Mouse (Mus musculus) embryonic facial prominence, embryonic 12.5 days (tissue): ENCODE data around the gene Gpc3. TPM values are rescaled to one million over a fixed set of nuclear protein-coding genes. Genes with fewer than 3 reads are reported as not detected.

Experiments
- ATAC-seq: fragments of 200-750 bp; cut with Nextera tagmentation; 2 replicates; pipeline ENCODE4 v1.8.0; 2017; ENCODE audit not compliant: insufficient number of reproducible peaks, insufficient read depth, low FRiP score, low TSS enrichment
- H3K27ac ChIP-seq: fragments of 300-500 bp; sonication (generic); 2 replicates; pipeline ENCODE4 v1.5.1; 2016; ENCODE audit warnings: mild to moderate bottlenecking
- H3K27me3 ChIP-seq: fragments of 300-500 bp; sonication (generic); 2 replicates; pipeline ENCODE4 v1.6.1; 2016; ENCODE audit warnings: mild to moderate bottlenecking, moderate library complexity
- H3K36me3 ChIP-seq: fragments of 300-500 bp; sonication (generic); 2 replicates; pipeline ENCODE4 v1.6.1; 2016; ENCODE audit warnings: mild to moderate bottlenecking
- H3K4me1 ChIP-seq: fragments of 300-500 bp; sonication (generic); 2 replicates; pipeline ENCODE4 v1.6.1; 2016
- H3K4me2 ChIP-seq: fragments of 300-500 bp; sonication (generic); replicated peaks from 2 replicates; pipeline ENCODE4 v1.6.1; 2016; ENCODE audit warnings: mild to moderate bottlenecking, moderate library complexity
- H3K4me3 ChIP-seq: fragments of 300-500 bp; sonication (generic); 2 replicates; pipeline ENCODE4 v1.5.1; 2016; ENCODE audit warnings: mild to moderate bottlenecking
- H3K9ac ChIP-seq: fragments of 300-500 bp; sonication (generic); 2 replicates; pipeline ENCODE4 v1.6.1; 2016; ENCODE audit warnings: mild to moderate bottlenecking, moderate library complexity
- H3K9me3 ChIP-seq: fragments of 300-500 bp; sonication (generic); 2 replicates; pipeline ENCODE4 v1.6.1; 2016; ENCODE audit warnings: mild to moderate bottlenecking, moderate library complexity
- WGBS: fragments of 180-500 bp; shearing (Covaris S2); methylation state at CpG from one replicate; pipeline ENCODE4 v1.1.7; 2016; 5-methylcytosine and 5-hydroxymethylcytosine counted together
- polyA plus RNA-seq: library from polyadenylated mRNA; unstranded; fragments of >200 nt; fragmentation: Nextera tagmentation; extraction: Ambion mirVana; gene quantifications from 2 replicates; pipeline ENCODE4 v1.2.1, GENCODE M21; 2016

Gpc3 gene
- polyA plus RNA-seq = 863 and 926 TPM in 2 replicates

GRCm38 (mm10) chrX:52613328-52614030 lies at the start of gene Gpc3:
Gpc3 (minus strand) TSS chrX:52613950.
- H3K9me3 ChIP-seq = no peaks in the 10 kb centered on the region
- no peaks in the 10 kb centered on the region for H3K27me3 ChIP-seq
- WGBS = 16% methylated on average over 44 of the region's 48 CpGs

GRCm38 (mm10) chrX:52651975-52652374 lies 38.2 kb upstream of the Gpc3 start:
- no peak overlapping the region for H3K4me3 ChIP-seq
- H3K4me1 ChIP-seq = 0 out of 2 replicates have a peak, but pooled peaks cover 3% of the 10 kb centered on the region
- no peaks in the 10 kb centered on the region for H3K9me3 ChIP-seq
- no peak overlapping the region for H3K9ac ChIP-seq
- H3K36me3 ChIP-seq = no peaks in the 10 kb centered on the region
- H3K4me2 ChIP-seq = no peak overlapping the region
- no peaks in the 10 kb centered on the region for H3K27me3 ChIP-seq
- H3K27ac ChIP-seq = peak overlapping the region; percentile 87
- WGBS = 27% methylated on average over 10 of the region's 10 CpGs
- ATAC-seq = no peak

More at GRCm38 (mm10) chrX:52613328-52614030, at the start of gene Gpc3:
- H3K4me2 ChIP-seq = peak within 1 kb of the TSS; percentile 51
- peak within 1 kb of the TSS; percentile 62 for H3K4me3 ChIP-seq
- ATAC-seq = peak; percentile 54
- H3K36me3 ChIP-seq = no peaks in the 10 kb centered on the region
- H3K4me1 ChIP-seq = 0 out of 2 replicates have a peak, but pooled peaks cover 11% of the 10 kb centered on the region
- peak within 1 kb of the TSS; percentile 83 for H3K27ac ChIP-seq
- peak within 1 kb of the TSS; percentile 77 for H3K9ac ChIP-seq

GRCm38 (mm10) chrX:52651472-52651948 lies 37.8 kb upstream of the Gpc3 start:
- 0 out of 2 replicates have a peak, but pooled peaks cover 3% of the 10 kb centered on the region for H3K4me1 ChIP-seq
- 16% methylated on average over 9 of the region's 9 CpGs for WGBS
- peak overlapping the region; percentile 87 for H3K27ac ChIP-seq
- H3K27me3 ChIP-seq = no peaks in the 10 kb centered on the region
- H3K4me2 ChIP-seq = no peak overlapping the region
- ATAC-seq = no peak
- no peaks in the 10 kb centered on the region for H3K36me3 ChIP-seq
- no peaks in the 10 kb centered on the region for H3K9me3 ChIP-seq
- no peak overlapping the region for H3K4me3 ChIP-seq
- no peak overlapping the region for H3K9ac ChIP-seq

GRCm38 (mm10) chrX:52648910-52649785 lies 35.4 kb upstream of the Gpc3 start:
- no peak for ATAC-seq
- no peaks in the 10 kb centered on the region for H3K9me3 ChIP-seq
- H3K9ac ChIP-seq = no peak overlapping the region
- H3K4me3 ChIP-seq = no peak overlapping the region
- H3K4me1 ChIP-seq = 0 out of 2 replicates have a peak, but pooled peaks cover 3% of the 10 kb centered on the region
- peak overlapping the region; percentile 74; the same call in 1 of the 2 replicates for H3K27ac ChIP-seq
- H3K27me3 ChIP-seq = no peaks in the 10 kb centered on the region
- no peaks in the 10 kb centered on the region for H3K36me3 ChIP-seq
- H3K4me2 ChIP-seq = peak overlapping the region; percentile 37
- 23% methylated on average over 19 of the region's 19 CpGs for WGBS

GRCm38 (mm10) chrX:52644393-52644792 lies 30.6 kb upstream of the Gpc3 start:
- Histone ChIP-seq H3K27me3 (no peaks in the 10 kb centered on the region), H3K4me3 (no peak overlapping the region), H3K27ac (peak overlapping the region; percentile 46; the same call in 1 of the 2 replicates), H3K9ac (no peak overlapping the region), H3K4me2 (no peak overlapping the region), H3K4me1 (0 out of 2 replicates have a peak, but pooled peaks cover 3% of the 10 kb centered on the region), H3K36me3 (no peaks in the 10 kb centered on the region), H3K9me3 (no peaks in the 10 kb centered on the region)
- 48% methylated on average over 7 of the region's 7 CpGs for WGBS
- no peak for ATAC-seq

GRCm38 (mm10) chrX:52643350-52643749 lies 29.6 kb upstream of the Gpc3 start:
- H3K4me3 ChIP-seq = no peak overlapping the region
- ATAC-seq = no peak
- H3K9ac ChIP-seq = no peak overlapping the region
- 36% methylated on average over 2 of the region's 2 CpGs for WGBS
- no peaks in the 10 kb centered on the region for H3K27me3 ChIP-seq
- no peaks in the 10 kb centered on the region for H3K36me3 ChIP-seq
- no peak overlapping the region for H3K4me2 ChIP-seq
- H3K9me3 ChIP-seq = no peaks in the 10 kb centered on the region
- peak overlapping the region; percentile 36; the same call in 1 of the 2 replicates for H3K27ac ChIP-seq
- H3K4me1 ChIP-seq = no peaks in the 10 kb centered on the region

GRCm38 (mm10) chrX:52642126-52642525 lies 28.4 kb upstream of the Gpc3 start:
- Histone ChIP-seq H3K9ac (no peak overlapping the region), H3K36me3 (no peaks in the 10 kb centered on the region), H3K9me3 (no peaks in the 10 kb centered on the region), H3K4me2 (no peak overlapping the region), H3K27me3 (no peaks in the 10 kb centered on the region), H3K27ac (no peak overlapping the region), H3K4me3 (no peak overlapping the region), H3K4me1 (no peaks in the 10 kb centered on the region)
- WGBS = 73% methylated on average over 2 of the region's 2 CpGs
- ATAC-seq = no peak

GRCm38 (mm10) chrX:52637419-52637818 lies 23.7 kb upstream of the Gpc3 start:
- no peaks in the 10 kb centered on the region for H3K36me3 ChIP-seq
- H3K4me2 ChIP-seq = no peak overlapping the region
- no peak for ATAC-seq
- no peaks in the 10 kb centered on the region for H3K9me3 ChIP-seq
- no peak overlapping the region for H3K9ac ChIP-seq
- no peaks in the 10 kb centered on the region for H3K27me3 ChIP-seq
- no peak overlapping the region for H3K4me3 ChIP-seq
- H3K27ac ChIP-seq = no peak overlapping the region
- no peaks in the 10 kb centered on the region for H3K4me1 ChIP-seq

- no peak for ATAC-seq
- H3K9ac ChIP-seq = no peak overlapping the region
- WGBS = 73% methylated on average over 6 of the region's 6 CpGs
- no peak overlapping the region for H3K4me3 ChIP-seq
- no peaks in the 10 kb centered on the region for H3K36me3 ChIP-seq
- peaks cover 17% of the 10 kb centered on the region; the same call in 1 of the 2 replicates for H3K4me1 ChIP-seq
- no peak overlapping the region for H3K27ac ChIP-seq
- H3K9me3 ChIP-seq = no peaks in the 10 kb centered on the region
- no peaks in the 10 kb centered on the region for H3K27me3 ChIP-seq
- no peak overlapping the region for H3K4me2 ChIP-seq
These were observed 20.2 kb upstream of the Gpc3 start for GRCm38 (mm10) chrX:52633976-52634375.

- H3K9me3 ChIP-seq = no peaks in the 10 kb centered on the region
- H3K9ac ChIP-seq = no peak overlapping the region
- no peaks in the 10 kb centered on the region for H3K36me3 ChIP-seq
- no peaks in the 10 kb centered on the region for H3K27me3 ChIP-seq
- no peak overlapping the region for H3K4me2 ChIP-seq
- H3K4me1 ChIP-seq = peaks cover 17% of the 10 kb centered on the region; the same call in 1 of the 2 replicates
- no peak overlapping the region for H3K27ac ChIP-seq
- no peak for ATAC-seq
- 35% methylated on average over 7 of the region's 7 CpGs for WGBS
- no peak overlapping the region for H3K4me3 ChIP-seq
These were observed 19.1 kb upstream of the Gpc3 start for GRCm38 (mm10) chrX:52632688-52633324.
